Mouse (Mus musculus) heart, embryonic 14.5 days (tissue): ENCODE data around the gene Iqschfp. TPM values are rescaled to one million over a fixed set of nuclear protein-coding genes. Genes with fewer than 3 reads are reported as not detected.

Source experiments
- ATAC-seq: fragments of 200-750 bp; cut with Nextera tagmentation; 2 replicates; pipeline ENCODE4 v1.8.0; 2017; ENCODE audit warnings: low read depth, moderate TSS enrichment; ENCODE audit not compliant: insufficient number of reproducible peaks, insufficient read depth, low FRiP score
- H3K27ac ChIP-seq, 2 experiments: fragments of 200-500 bp in 1 of 2; fragments of 300-500 bp in 1 of 2; sonication (generic) in 1 of 2; replicated peaks in 1 of 2; 2 replicates each; pipeline ENCODE4 v1.5.1; 2012 to 2014; ENCODE audit warnings: low read depth in 2 of 2, low read length in 2 of 2, control low read depth in 1 of 2, mild to moderate bottlenecking in 1 of 2, mixed read lengths in 1 of 2; ENCODE audit not compliant: control insufficient read depth in 1 of 2, insufficient read depth in 1 of 2
- H3K27me3 ChIP-seq: fragments of 300-500 bp; sonication (generic); 2 replicates; pipeline ENCODE4 v1.6.1; 2014; ENCODE audit warnings: mild to moderate bottlenecking, low read length, control low read depth; ENCODE audit not compliant: control insufficient read depth, insufficient read depth
- H3K36me3 ChIP-seq: fragments of 300-500 bp; sonication (generic); 2 replicates; pipeline ENCODE4 v1.6.1; 2014; ENCODE audit warnings: mild to moderate bottlenecking, control low read depth, low read length, mixed read lengths; ENCODE audit not compliant: control insufficient read depth, insufficient read depth
- H3K4me1 ChIP-seq, 2 experiments: fragments of 200-500 bp in 1 of 2; fragments of 300-500 bp in 1 of 2; sonication (generic) in 1 of 2; 2 replicates each; pipeline ENCODE4 v1.6.1; 2012 to 2014; ENCODE audit warnings: low read length in 2 of 2, control low read depth in 1 of 2, mixed read lengths in 1 of 2; ENCODE audit not compliant: control insufficient read depth in 2 of 2, insufficient read depth in 2 of 2
- H3K4me2 ChIP-seq: fragments of 300-500 bp; sonication (generic); 2 replicates; pipeline ENCODE4 v1.6.1; 2014; ENCODE audit warnings: mild to moderate bottlenecking, low read length
- H3K4me3 ChIP-seq, 2 experiments: fragments of 200-500 bp in 1 of 2; fragments of 300-500 bp in 1 of 2; sonication (generic) in 1 of 2; 2 replicates each; pipeline ENCODE4 v1.5.1; 2012 to 2014; ENCODE audit warnings: low read length in 2 of 2, mild to moderate bottlenecking in 2 of 2, control low read depth in 1 of 2, low read depth in 1 of 2, moderate library complexity in 1 of 2; ENCODE audit not compliant: control insufficient read depth in 1 of 2, insufficient read depth in 1 of 2
- H3K9ac ChIP-seq: fragments of 300-500 bp; sonication (generic); 2 replicates; pipeline ENCODE4 v1.6.1; 2014; ENCODE audit warnings: mild to moderate bottlenecking, low read length
- H3K9me3 ChIP-seq: fragments of 300-500 bp; sonication (generic); 2 replicates; pipeline ENCODE4 v1.6.1; 2016; ENCODE audit warnings: low read length, control low read depth; ENCODE audit not compliant: control insufficient read depth
- WGBS: fragments of 180-500 bp; shearing (Covaris S2); extraction: QIAGEN DNeasy Blood & Tissue Kit; methylation state at CpG from one replicate; pipeline ENCODE4 v1.1.7; 2014; 5-methylcytosine and 5-hydroxymethylcytosine counted together
- polyA plus RNA-seq: library from polyadenylated mRNA; unstranded; fragments of >200 nt; fragmentation: Nextera tagmentation; extraction: Ambion mirVana; gene quantifications from 2 replicates; pipeline ENCODE4 v1.2.1, GENCODE M21; 2014

Gene Iqschfp
- polyA plus RNA-seq, 1 experiment from 2014 or later = not detected

DNA sequence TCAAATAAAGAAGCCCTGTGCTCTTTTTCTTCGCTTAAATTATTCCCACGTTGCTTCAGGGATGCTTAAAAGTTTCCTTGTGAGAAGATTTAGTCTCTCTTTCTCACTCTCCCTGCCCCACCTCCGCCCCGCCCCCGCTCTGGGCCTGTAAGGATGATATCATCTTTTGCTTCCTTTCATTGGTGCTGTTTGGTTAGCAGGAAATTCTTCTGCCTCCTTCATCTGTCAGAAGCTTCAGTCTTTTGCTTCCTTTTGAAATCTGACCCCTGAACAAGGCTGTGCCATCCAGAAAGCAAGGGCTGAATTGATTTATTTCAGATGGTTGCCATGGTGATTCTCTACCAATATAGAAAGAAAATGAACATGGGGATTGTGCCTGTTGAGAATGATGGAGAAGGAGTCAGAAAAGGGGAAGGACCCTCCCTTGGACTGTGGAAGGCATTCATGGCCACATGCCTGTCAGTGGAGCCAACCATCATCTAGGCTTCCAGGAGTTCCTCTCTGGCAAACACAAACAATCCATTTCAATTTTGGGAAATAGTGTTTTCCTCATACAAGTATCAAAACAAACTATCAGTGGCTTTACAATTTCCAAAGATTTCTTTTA, 62.5 kb downstream of the Iqschfp start:
- no peaks in the 10 kb centered on the region for H3K9me3 ChIP-seq
- WGBS = 44% methylated on average over 5 of the region's 5 CpGs
- H3K4me3 ChIP-seq = no peak overlapping the region
- H3K4me2 ChIP-seq = no peak overlapping the region
- ATAC-seq = no peak
- H3K9ac ChIP-seq = no peak overlapping the region
- no peaks in the 10 kb centered on the region for H3K36me3 ChIP-seq
- H3K4me1 ChIP-seq = no peaks in the 10 kb centered on the region
- no peak overlapping the region for H3K27ac ChIP-seq
- H3K27me3 ChIP-seq = no peaks in the 10 kb centered on the region

DNA sequence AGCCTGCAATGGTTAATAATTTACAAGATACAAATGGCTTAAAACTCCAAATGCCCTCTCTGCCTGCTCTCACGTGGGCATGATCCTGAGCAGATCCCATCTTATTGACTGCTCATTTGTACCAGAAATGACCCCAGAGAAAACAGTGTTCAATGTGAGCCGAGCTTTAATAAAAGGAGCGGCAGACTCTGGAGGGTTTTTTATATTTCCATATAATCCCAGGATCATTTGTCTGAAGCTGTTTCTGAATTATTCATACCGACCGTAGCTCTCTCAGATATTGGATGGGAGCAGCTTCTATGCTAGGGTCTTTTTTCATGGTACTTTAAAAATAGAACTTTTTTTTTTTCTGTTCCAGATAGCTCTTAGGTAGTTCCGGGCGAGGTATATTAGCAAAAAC, 67.6 kb downstream of the Iqschfp start:
- Histone ChIP-seq H3K9ac (no peak overlapping the region), H3K27ac (no peak overlapping the region), H3K4me2 (no peak overlapping the region), H3K4me3 (no peak overlapping the region), H3K4me1 (no peaks in the 10 kb centered on the region), H3K9me3 (no peaks in the 10 kb centered on the region), H3K27me3 (no peaks in the 10 kb centered on the region), H3K36me3 (no peaks in the 10 kb centered on the region)
- ATAC-seq = no peak
- WGBS = 61% methylated on average over 7 of the region's 7 CpGs

DNA sequence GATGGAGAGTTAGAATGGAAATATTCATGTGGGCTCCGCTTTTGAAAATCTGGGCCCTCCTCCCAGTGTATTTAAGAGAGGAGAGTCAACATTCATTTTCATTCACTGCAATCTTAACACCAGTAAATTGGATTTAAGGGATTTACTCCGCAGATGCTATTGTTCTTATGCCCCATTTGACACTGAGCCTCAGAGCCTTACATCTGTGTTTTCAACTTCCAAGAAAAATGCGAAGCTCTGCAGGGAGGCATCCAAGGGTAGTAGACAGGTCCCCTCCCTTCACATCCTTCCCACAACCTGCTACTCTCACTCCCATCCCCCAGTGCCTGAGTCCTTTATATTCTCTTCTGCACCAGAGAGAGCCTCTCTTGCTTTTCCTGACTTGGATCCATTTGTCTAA, 68.1 kb downstream of the Iqschfp start:
- H3K27me3 ChIP-seq = no peaks in the 10 kb centered on the region
- no peak overlapping the region for H3K9ac ChIP-seq
- H3K36me3 ChIP-seq = no peaks in the 10 kb centered on the region
- WGBS = 33% methylated on average over 3 of the region's 3 CpGs
- no peaks in the 10 kb centered on the region for H3K9me3 ChIP-seq
- no peak for ATAC-seq
- H3K4me1 ChIP-seq = no peaks in the 10 kb centered on the region
- H3K4me2 ChIP-seq = no peak overlapping the region
- no peak overlapping the region for H3K27ac ChIP-seq
- no peak overlapping the region for H3K4me3 ChIP-seq

DNA sequence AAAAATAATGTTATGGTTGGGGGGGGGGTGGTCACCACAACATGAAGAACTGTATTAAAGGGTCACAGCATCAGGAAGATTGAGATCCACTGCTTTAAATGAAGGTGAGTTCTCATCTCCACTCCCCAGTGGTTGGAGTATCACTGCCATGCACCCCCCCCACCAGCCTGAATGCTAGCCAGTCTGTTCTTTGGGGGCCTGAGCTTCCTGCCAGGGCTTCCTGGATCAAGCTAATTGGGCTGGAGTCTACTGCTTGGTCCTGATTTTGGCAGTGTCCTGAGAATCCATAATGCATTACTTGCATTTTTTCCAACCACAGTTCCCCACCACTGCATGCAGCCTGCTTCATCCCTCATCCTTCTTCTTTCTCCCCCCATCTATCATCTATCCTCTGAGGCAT, 68.7 kb downstream of the Iqschfp start:
- Histone ChIP-seq H3K27me3 (no peaks in the 10 kb centered on the region), H3K4me2 (no peak overlapping the region), H3K4me3 (no peak overlapping the region), H3K9me3 (no peaks in the 10 kb centered on the region), H3K36me3 (no peaks in the 10 kb centered on the region), H3K27ac (no peak overlapping the region), H3K9ac (no peak overlapping the region), H3K4me1 (no peaks in the 10 kb centered on the region)
- no peak for ATAC-seq

DNA sequence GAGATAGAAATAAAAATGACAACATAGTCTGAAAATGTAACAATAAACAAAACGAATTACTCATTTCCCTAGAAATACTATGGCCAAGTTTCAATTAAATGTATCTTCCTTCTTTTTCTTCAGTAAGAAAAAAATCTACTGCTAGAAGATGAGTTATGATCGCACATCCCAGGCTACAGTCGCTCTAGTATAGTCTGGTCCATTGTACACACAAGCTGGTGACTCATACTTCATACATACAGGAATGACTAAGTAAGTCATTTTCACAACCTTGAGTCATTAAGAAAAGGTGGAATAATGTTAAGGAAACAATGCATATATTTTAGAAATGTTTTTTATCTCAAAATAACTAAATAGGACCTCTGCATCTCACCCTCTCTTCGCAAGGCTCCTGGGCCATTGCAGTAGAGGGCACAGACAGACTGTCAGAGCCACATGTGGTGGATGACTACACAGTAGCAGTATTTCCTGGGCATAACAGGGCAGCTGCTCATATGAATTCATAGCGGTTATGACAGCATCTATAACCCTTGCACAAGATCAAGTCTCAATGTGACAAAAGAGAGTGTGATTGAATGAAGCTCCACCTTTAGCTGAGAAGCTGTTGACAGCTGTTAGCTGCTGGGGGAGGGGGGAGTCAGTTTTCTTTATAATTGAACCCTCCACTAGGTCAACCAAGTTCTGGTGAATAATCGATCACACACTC, 70.1 kb downstream of the Iqschfp start:
- no peaks in the 10 kb centered on the region for H3K9me3 ChIP-seq
- H3K9ac ChIP-seq = no peak overlapping the region
- no peaks in the 10 kb centered on the region for H3K36me3 ChIP-seq
- WGBS = 73% methylated on average over 6 of the region's 6 CpGs
- H3K27me3 ChIP-seq = no peaks in the 10 kb centered on the region
- no peak overlapping the region for H3K27ac ChIP-seq
- H3K4me1 ChIP-seq = no peaks in the 10 kb centered on the region
- no peak overlapping the region for H3K4me3 ChIP-seq
- H3K4me2 ChIP-seq = no peak overlapping the region
- ATAC-seq = no peak

DNA sequence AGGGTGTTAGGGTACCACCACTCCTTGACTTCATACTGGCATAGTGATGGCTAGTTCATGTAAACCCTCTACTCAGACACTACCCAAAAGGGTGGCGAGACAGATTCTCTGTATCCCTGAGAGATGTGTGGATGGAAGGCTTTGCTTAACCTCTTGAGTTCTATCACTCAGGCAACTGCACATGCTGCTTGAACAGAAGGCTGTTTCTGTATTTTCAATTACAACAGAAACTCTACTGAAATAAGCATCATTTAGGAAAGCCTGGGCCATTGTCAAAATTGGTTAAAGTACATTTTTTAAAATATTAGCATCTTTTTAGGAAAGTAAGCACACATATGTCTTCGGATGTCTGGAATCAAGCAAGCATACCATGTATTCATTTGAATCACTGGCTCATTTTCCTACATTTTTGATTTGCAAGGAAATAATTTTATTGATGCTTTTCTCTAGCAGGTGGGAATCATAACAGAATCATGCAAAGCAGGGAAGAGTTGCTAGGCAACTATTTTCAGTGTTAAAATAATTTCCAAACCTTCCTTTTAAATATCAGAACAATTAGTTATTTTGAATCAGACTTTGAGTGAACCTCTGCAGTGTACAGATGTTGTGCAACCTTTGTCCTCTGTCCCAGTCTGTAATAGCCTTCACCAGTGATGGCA, 82.4 kb downstream of the Iqschfp start:
- WGBS = 75% methylated on average over 2 of the region's 2 CpGs
- no peak overlapping the region for H3K4me3 ChIP-seq
- no peaks in the 10 kb centered on the region for H3K27me3 ChIP-seq
- no peaks in the 10 kb centered on the region for H3K36me3 ChIP-seq
- H3K4me2 ChIP-seq = no peak overlapping the region
- ATAC-seq = no peak
- H3K9ac ChIP-seq = no peak overlapping the region
- H3K9me3 ChIP-seq = no peaks in the 10 kb centered on the region
- H3K27ac ChIP-seq = no peak overlapping the region
- no peaks in the 10 kb centered on the region for H3K4me1 ChIP-seq

DNA sequence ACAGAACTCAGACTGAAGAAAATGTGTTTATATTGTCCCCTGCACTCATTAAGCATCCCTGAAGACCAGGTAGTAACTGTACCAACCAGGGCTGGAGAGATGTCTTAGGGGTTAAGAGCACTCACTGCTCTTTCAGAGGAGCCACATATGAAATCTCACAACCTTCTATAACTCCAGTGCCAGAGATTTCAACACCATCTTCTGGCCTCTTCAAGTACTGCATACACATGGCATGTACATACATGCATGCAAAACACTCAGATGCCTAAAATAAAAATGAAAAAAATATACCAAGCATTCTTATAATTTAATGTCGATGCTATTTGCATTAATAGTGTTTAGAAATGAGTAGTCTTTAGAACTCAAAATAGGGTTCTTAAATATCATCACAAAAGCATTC, 88.0 kb downstream of the Iqschfp start:
- H3K4me2 ChIP-seq = no peak overlapping the region
- no peak for ATAC-seq
- no peaks in the 10 kb centered on the region for H3K36me3 ChIP-seq
- 71% methylated on average over 1 of the region's 1 CpGs for WGBS
- H3K9ac ChIP-seq = no peak overlapping the region
- no peaks in the 10 kb centered on the region for H3K27me3 ChIP-seq
- H3K9me3 ChIP-seq = no peaks in the 10 kb centered on the region
- no peak overlapping the region for H3K27ac ChIP-seq
- no peak overlapping the region for H3K4me3 ChIP-seq
- peaks cover 0 to 3% of the 10 kb centered on the region in 2 experiments; a peak in 1 of 4 replicates for H3K4me1 ChIP-seq
